Comparison of ENCODE assay signal across 9 mouse cellular contexts in the genomic region with DNA sequence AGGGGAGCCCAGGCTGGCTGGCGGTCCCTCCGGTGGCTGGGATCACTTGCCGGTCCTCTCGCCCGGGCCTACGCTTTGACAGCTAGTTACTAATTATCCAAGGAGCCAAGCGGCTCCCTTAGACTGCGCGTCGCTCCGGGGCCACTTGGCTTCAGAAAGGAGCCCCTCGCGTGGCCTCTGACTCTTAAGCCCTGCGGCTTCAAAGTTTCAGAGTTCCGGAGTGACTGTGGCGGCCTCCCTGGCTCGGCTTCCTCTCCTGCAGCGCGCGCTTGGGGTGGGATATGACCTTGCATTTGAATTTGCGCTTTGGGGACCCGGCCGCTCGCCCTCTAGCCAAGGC. TPM values are rescaled to one million over a fixed set of nuclear protein-coding genes. Genes with fewer than 3 reads are reported as not detected.
DNase-seq lines count a peak whose midpoint lies in the region; ATAC-seq and TF ChIP-seq lines count a peak whose summit lies in the region.
"Had no signal": no experiment of that assay in that cellular context is flagged by ENCODE, and none has a peak within 500 bp of the region (broad histone marks: within the 10 kb centered on the region; RNA-seq: fewer than 3 reads in every experiment).

No protein-coding gene starts in this region.

- no peak for TF ChIP-seq EP300 in ES-Bruce4 (IDR thresholded peaks at IDR 0.05; ENCODE audit: insufficient read depth, low read depth, low read length)

- no peaks in the 10 kb centered on the region; the same call in 1 of the 2 replicates for H3K9me3 ChIP-seq in erythroblast, embryonic 14.5 days (ENCODE audit: control insufficient read depth, low read length)
- no peaks in the 10 kb centered on the region for H3K9me3 ChIP-seq in ES-Bruce4 (replicated peaks; ENCODE audit: control insufficient read depth, insufficient read depth, low read length, poor library complexity, severe bottlenecking)
- no peaks in the 10 kb centered on the region for H3K9me3 ChIP-seq in liver, embryonic 15.5 days (replicated peaks)

- no peaks in the 10 kb centered on the region for H3K4me1 ChIP-seq in erythroblast, embryonic 14.5 days (ENCODE audit: control insufficient read depth)
- H3K4me1 ChIP-seq in ES-Bruce4 (ENCODE audit: control insufficient read depth, insufficient read depth, low read length): no peaks in the 10 kb centered on the region
- H3K4me1 ChIP-seq in liver, embryonic 15.5 days (replicated peaks): no peaks in the 10 kb centered on the region

- peak overlapping the region; percentile 53 for H3K4me2 ChIP-seq in liver, embryonic 15.5 days

- no peak overlapping the region for H3K9ac ChIP-seq in ES-Bruce4 (ENCODE audit: low read depth, poor library complexity, severe bottlenecking)
- no peak overlapping the region for H3K9ac ChIP-seq in liver, embryonic 15.5 days

- intact Hi-C loops in left cerebral cortex, postnatal 14 days (cut with DNase I): loop anchor here (5.0 kb wide), 1 partner anchor 670 kb away; no protein-coding TSS in a partner anchor

- no peak for TF ChIP-seq POLR2A in ES-Bruce4 (IDR thresholded peaks at IDR 0.05; ENCODE audit: insufficient read depth, low read length)

- H3K27ac ChIP-seq in ES-Bruce4 (ENCODE audit: insufficient read depth, low read length): no peak overlapping the region
- peak overlapping the region; percentile 16; the same call in 1 of the 2 replicates for H3K27ac ChIP-seq in liver, embryonic 15.5 days (replicated peaks)
- H3K27ac ChIP-seq: macrophage had no signal

- DNase-seq in kidney, adult 11 months: peak; percentile 86
- no peak for DNase-seq in testis, postnatal 10 days (ENCODE audit: low spot score)
- DNase-seq in left cerebral cortex, postnatal 14 days (ENCODE audit: low spot score in 2 of 2): no peak
- no peak for DNase-seq in cerebellum, adult 11 months

- H3K27me3 ChIP-seq in erythroblast, embryonic 14.5 days (ENCODE audit: control insufficient read depth): peaks cover 82% of the 10 kb centered on the region
- H3K27me3 ChIP-seq in ES-Bruce4 (ENCODE audit: control insufficient read depth, insufficient read depth, low read length, poor library complexity, severe bottlenecking): peaks cover 34% of the 10 kb centered on the region
- peaks cover 93% of the 10 kb centered on the region for H3K27me3 ChIP-seq in liver, embryonic 15.5 days

- peak overlapping the region; percentile 53 for H3K4me3 ChIP-seq in erythroblast, embryonic 14.5 days (replicated peaks)
- H3K4me3 ChIP-seq in ES-Bruce4 (ENCODE audit: low read depth, low read length): peak overlapping the region; percentile 18
- peak overlapping the region; percentile 46 for H3K4me3 ChIP-seq in liver, embryonic 15.5 days (replicated peaks)

- no peaks in the 10 kb centered on the region; the same call in 1 of the 2 replicates for H3K36me3 ChIP-seq in erythroblast, embryonic 14.5 days (ENCODE audit: control insufficient read depth)
- no peaks in the 10 kb centered on the region for H3K36me3 ChIP-seq in ES-Bruce4 (ENCODE audit: control insufficient read depth, insufficient read depth, low read length, poor library complexity, severe bottlenecking)
- no peaks in the 10 kb centered on the region for H3K36me3 ChIP-seq in liver, embryonic 15.5 days (replicated peaks)

- WGBS in liver, embryonic 15.5 days (ENCODE audit: insufficient replicate concordance): under 1% methylated on average over 24 of the region's 24 CpGs

- TF ChIP-seq CTCF in ES-Bruce4 (IDR thresholded peaks at IDR 0.05; ENCODE audit: low read depth, low read length): no peak

- no peak for ATAC-seq in erythroblast, adult 5-6 weeks (replicated peaks; ENCODE audit: low FRiP score, poor library complexity, severe bottlenecking)
- ATAC-seq in liver, embryonic 15.5 days (ENCODE audit: insufficient read depth): peak; percentile 29; the same call in 1 of the 2 replicates

RNA-seq across cellular contexts. Expression of a gene that starts 2.1 kb away (rescaled TPM):
- 0.03 TPM in 1 of 2 replicates, not detected in the other for polyA plus RNA-seq in erythroblast, embryonic 14.5 days (2012)
- not detected in 2 replicates for total RNA-seq in erythroblast, adult 5-6 weeks (2015; ENCODE audit: low replicate concordance)
- total RNA-seq in erythroblast, adult 5-6 weeks (2017; ENCODE audit: low replicate concordance): not detected in 2 replicates
- 0.27 TPM in 1 of 2 replicates, not detected in the other for polyA plus RNA-seq in ES-Bruce4 (2011; ENCODE audit: insufficient read depth, insufficient read length, low read depth, missing spikeins)
- 3.1 and 4.8 TPM in 2 replicates for polyA plus RNA-seq in liver, embryonic 15.5 days (2015; fragmentation: Nextera tagmentation; extraction: Ambion mirVana)
- under 1 TPM in 1 of 2 experiments, not detected in 1; 0.22 TPM for total RNA-seq in left cerebral cortex, postnatal 14 days (2021)
- polyA plus RNA-seq: macrophage had no signal
